Mouse (Mus musculus) heart, adult 18-20 months (tissue): ENCODE measurements around the gene Papss1. TPM values are rescaled to one million over a fixed set of nuclear protein-coding genes. Genes with fewer than 3 reads are reported as not detected.

Experiments
- DNase-seq, 2 experiments: peaks; one replicate each; pipeline ENCODE4 v3.0.0; 2021 to 2022; ENCODE audit warnings: mixed read lengths in 1 of 2
- total RNA-seq, 2 experiments: library from RNA; stranded (reverse); gene quantifications; 2 replicates each; pipeline ENCODE4 v1.2.3; 2021

Gene Papss1
- total RNA-seq, 2 experiments from 2014 or later = 10.5 TPM

GRCm38 (mm10) chr3:131581096-131581495 is 16.5 kb downstream of the Papss1 start:
- DNase-seq = no peak

GRCm38 (mm10) chr3:131586818-131587217 is 22.2 kb downstream of the Papss1 start:
- DNase-seq = no peak

GRCm38 (mm10) chr3:131587959-131588358 is 23.4 kb downstream of the Papss1 start:
- DNase-seq = no peak

- DNase-seq = no peak
Observed at GRCm38 (mm10) chr3:131593143-131593798, 28.7 kb downstream of the Papss1 start.

- DNase-seq = no peak
Observed at GRCm38 (mm10) chr3:131594361-131594760, 29.8 kb downstream of the Papss1 start.

GRCm38 (mm10) chr3:131595546-131596245 is 31.1 kb downstream of the Papss1 start:
- no peak for DNase-seq

- no peak for DNase-seq
Observed at GRCm38 (mm10) chr3:131600726-131601125, 36.2 kb downstream of the Papss1 start.

- no peak for DNase-seq
Observed at GRCm38 (mm10) chr3:131601366-131601765, 36.8 kb downstream of the Papss1 start.

GRCm38 (mm10) chr3:131602995-131603414 is 38.4 kb downstream of the Papss1 start:
- DNase-seq = no peak

GRCm38 (mm10) chr3:131608112-131608511 is 43.5 kb downstream of the Papss1 start:
- DNase-seq = no peak

- no peak for DNase-seq
Observed at GRCm38 (mm10) chr3:131609651-131610050, 45.1 kb downstream of the Papss1 start.

GRCm38 (mm10) chr3:131610595-131610994 is 46.0 kb downstream of the Papss1 start:
- no peak for DNase-seq

GRCm38 (mm10) chr3:131612847-131613246 is 48.3 kb downstream of the Papss1 start:
- DNase-seq = no peak

GRCm38 (mm10) chr3:131614056-131614455 is 49.5 kb downstream of the Papss1 start:
- DNase-seq = no peak

- DNase-seq = no peak
Observed at GRCm38 (mm10) chr3:131618580-131619338, 54.2 kb downstream of the Papss1 start.

GRCm38 (mm10) chr3:131623208-131623607 is 58.6 kb downstream of the Papss1 start:
- no peak for DNase-seq

- DNase-seq = no peak
Observed at GRCm38 (mm10) chr3:131624063-131624462, 59.5 kb downstream of the Papss1 start.

GRCm38 (mm10) chr3:131627476-131627875 is 62.9 kb downstream of the Papss1 start:
- no peak for DNase-seq

- no peak for DNase-seq
Observed at GRCm38 (mm10) chr3:131628265-131628664, 63.7 kb downstream of the Papss1 start.

GRCm38 (mm10) chr3:131628931-131629330 is 64.4 kb downstream of the Papss1 start:
- DNase-seq = no peak

- peak; percentile 25 to 37 for DNase-seq
Observed at GRCm38 (mm10) chr3:131630407-131631317, 66.1 kb downstream of the Papss1 start.

- no peak for DNase-seq
Observed at GRCm38 (mm10) chr3:131631318-131631870, 66.8 kb downstream of the Papss1 start.
